Mouse (Mus musculus) layer of hippocampus, postnatal 10 days (tissue): ENCODE results near the gene Ikzf1. TPM values are rescaled to one million over a fixed set of nuclear protein-coding genes. Genes with fewer than 3 reads are reported as not detected.
A peak's percentile ranks its signal among the peaks of the same experiment; 100 is the strongest.

Source experiments
- DNase-seq, 2 experiments: peaks; one replicate each; pipeline ENCODE4 v3.0.0; 2021; ENCODE audit warnings: low spot score in 2 of 2
- total RNA-seq, 2 experiments: library from RNA; stranded (reverse); gene quantifications; 2 replicates each; pipeline ENCODE4 v1.2.3; 2021

Gene Ikzf1
- total RNA-seq, 2 experiments from 2014 or later: 2.7 to 3.4 TPM

DNA sequence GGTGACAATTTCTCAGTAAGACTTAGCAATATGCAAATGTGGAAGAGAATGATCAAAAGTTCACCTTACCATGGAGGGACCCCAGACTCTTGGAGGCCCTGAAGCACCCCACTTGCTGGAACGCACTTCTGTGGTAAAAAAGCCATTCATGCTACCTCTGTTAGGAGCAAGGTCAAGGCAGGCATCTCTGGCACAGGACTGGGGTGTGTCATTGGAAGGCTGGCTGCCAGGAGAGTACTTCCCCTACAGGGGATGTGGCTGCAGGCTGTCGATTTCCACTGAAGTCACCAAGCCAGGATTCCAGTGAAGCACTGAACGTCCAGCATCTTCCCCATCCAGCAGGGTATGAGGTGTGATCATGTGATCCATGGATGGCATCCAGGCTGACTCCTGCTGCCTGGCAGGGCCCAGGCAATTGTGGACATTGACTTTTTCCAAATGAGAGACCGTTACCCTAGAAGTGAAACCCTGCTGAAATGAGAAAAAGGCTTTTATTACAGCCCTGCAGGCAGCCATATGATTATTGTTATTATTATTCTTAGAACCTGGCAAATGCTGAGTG lies 32.9 kb downstream of the Ikzf1 start:
- no peak for DNase-seq

DNA sequence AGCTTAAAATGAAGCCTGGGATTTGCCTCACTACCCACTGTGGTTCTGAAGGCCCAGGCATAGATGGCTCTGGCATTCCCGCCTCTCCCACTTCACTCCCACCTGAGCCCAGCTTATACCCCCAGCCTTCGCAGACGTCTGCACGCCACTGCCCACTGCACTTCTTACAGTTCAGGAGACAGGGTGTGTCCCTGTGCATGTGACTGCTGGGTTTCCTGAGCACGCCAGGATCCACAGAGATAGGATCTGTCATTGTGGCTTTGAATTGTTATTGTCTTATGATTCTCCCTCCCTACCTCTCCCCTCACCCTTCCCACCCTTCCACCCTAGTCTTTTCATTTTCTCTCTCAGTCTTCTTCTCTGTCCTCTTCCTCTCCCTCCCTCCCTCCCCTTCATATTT lies 34.9 kb downstream of the Ikzf1 start:
- no peak for DNase-seq

DNA sequence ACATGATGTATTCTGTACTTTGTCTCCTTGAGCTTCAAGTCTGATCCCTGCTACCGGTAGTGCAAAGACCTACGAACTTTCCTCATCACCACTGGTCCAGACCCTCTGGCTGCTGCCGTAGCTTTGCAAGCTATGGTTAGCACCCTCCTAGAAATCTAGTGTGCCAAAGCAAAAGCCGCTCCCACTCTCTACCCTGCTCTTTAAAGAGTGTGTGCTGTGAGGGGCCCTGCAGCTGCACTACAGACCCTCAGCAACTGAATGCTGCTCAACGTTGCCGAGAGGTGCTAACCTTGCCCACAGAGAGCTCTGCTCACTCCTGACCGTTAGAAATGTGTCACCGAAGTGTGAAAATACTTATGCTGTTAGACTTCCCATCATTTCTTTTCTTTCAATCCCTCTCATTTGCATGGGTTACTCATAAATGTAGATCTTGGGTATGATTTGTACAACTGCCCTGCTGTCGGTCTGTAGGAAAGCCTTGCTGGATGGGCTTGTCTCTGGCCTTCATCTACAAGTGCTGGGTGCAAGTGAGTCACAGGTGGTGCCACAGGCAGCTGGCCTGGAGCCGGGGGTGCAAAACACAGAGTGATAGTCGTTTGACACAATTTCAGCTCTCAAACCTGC lies 40.6 kb downstream of the Ikzf1 start:
- DNase-seq: no peak

DNA sequence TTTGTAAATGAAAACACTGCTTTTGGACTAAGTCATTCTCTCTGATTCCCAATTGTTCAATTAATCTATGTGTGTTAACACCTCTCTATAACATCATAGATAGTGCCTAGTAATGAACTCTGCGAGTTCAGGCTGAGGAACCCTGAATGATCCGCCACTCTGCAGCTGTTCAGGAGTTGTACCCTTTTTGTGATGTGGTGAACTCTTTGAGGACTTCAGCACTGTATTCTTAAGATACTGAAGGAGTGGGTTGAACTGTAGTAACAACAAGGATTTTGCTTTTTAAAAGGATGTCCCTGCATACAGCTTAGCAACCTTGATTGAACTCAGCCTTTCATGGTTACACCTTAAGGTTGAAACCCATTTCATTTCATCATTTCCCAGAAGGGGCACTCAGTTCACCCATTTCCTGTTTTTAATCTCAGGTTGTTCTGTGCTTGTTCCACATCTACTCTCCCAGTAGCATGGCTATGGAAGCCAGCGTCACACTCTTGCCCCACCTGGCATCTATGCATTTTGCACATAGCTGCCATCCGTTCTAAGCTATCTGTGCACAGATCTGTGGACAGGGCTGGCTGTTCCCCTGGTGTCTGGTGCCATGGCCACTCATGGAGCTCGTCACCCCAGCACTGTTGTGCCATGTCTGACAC lies 41.2 kb downstream of the Ikzf1 start:
- no peak for DNase-seq

DNA sequence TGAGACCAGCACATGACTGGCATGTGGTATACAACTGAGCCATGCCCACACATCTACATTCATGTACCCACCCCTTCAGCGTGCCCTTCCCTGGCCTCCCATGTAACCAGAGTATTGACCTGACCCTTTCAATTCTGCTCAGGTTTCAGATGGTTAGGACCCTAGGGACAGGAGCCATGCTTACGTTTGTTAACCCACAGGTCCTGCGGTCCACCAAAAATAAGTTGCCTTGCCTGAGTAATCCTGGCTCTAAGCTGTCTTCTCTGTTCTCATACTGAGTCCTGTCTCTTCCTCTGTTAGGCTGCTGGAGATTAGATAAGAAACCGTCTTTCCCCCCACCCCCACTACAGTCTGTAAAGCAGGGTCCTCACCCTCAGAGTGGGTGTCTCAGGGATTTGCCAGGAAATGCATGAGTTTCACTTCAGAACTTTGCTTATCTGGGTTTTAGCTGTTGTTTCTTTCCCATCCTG lies 42.0 kb downstream of the Ikzf1 start:
- no peak for DNase-seq

DNA sequence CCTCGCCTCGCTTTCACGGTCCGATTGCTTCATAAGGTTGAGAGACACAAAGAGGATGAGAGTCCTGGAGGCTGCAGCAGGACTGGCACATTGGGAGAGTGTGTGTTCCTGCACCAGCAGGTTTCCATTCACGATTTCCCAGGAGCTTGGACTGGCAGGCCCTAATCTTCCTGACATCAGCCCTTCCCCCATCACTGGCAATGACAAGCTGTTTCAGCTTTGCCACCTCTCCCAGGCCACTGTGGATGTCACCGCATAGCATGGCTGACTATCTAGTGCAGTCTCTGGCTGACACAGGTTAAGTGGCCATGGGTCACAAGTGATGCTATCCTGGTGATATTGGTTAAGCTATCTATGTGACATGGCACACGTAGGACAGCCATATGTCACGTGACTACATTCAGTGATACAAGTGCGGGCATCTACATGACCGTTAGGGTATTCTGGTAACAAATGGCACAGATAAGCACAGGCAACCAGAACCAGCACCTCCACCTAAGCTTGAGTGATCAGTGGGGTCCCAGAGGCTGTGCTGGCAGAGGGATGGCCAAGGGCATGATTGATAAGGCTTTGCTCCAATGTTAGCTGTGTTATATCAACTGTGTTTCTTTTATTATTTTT lies 43.2 kb downstream of the Ikzf1 start:
- no peak for DNase-seq

DNA sequence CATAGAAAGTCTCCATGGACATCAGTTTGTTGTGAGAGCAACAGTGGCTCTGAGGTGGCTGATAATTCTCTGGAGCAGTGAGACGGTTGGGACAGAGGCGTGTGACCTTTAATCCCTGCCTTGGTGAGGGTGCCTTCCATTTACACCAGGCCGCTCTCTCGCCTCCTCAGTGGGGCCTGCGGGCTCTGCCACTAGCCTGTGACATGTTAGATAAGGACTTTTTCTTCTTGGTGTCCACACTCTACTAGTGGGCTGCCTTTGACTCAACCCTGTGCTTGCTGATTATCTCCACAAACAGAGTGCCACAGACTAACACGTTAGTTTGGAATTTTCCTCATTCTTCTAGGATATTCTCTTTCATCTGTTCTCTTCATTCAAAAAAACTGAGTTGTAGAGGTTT lies 44.4 kb downstream of the Ikzf1 start:
- DNase-seq: no peak

DNA sequence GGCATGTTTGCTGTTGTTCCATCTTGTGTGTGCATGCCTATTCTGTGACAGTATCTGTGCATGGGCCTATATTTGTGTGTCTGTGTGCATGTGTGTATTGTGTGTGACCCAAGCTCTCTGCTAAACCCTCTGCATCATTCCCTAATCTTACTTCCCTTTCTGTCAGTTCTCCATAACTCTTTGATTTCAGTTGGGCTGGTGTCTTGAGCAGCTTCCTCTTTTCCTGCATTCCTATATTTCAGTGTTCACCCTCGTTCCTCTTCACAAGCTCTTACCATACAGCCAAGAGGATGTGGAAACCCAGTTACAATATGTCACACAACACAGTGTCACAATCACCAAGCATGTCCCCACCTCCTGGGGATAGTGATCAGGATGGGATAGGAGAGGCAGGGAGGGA lies 45.3 kb downstream of the Ikzf1 start:
- no peak for DNase-seq

DNA sequence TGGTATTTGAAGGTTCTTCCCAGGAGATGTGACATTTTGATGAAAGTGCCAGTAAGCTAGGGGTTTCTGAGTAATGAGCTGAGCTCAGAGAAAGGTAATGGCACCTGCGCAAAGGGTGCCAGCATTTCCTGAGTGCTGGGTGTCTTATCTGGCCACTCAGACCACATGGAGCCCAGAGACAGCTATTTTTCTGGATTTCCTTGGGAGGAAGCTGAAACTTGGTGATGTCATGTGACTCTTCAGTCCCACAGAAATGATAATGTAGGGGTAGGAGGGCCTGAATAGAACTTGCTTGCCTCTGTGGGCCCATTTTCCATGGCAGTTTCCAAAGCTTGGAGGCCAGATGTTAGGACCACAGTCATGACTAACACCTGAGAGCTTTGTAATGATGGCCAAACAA lies 46.9 kb downstream of the Ikzf1 start:
- DNase-seq: no peak

DNA sequence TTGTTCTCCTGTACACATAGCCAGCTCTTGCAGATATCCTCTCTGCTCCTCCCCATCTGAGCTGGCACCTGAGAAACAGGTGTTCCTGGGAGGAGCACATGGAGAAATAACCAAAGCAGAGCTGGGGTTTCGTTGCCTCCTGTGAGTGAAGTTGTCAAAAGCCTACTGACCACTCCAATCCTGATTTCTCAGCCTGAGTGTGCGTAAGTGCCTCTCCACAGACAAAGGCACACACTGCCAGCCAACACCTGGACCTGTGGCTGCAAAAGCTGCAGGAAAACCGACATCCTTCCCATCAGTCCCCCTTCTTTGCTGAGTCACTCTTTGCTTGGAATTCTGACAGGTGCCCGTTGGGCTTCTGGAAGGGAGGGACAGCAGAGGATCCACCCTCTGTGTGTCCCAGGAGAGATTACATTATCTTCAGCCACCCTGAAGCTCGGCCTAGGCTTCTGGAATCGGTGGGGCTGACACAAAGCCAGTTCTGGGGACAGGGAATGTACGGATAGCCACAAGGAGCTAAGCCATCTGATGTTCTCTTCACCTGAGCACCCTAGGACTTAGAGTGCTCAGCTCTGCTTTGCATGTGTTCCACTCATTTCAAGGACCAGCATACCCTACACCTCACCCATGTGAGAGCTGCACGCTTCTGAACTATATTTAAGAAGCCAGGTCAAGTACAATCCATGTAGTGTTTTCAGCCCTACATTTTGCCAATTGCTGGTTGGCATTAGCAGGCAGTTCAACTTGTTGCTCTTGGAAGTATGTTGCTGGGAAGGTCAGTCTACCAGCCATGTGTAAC lies 48.4 kb downstream of the Ikzf1 start:
- no peak for DNase-seq

DNA sequence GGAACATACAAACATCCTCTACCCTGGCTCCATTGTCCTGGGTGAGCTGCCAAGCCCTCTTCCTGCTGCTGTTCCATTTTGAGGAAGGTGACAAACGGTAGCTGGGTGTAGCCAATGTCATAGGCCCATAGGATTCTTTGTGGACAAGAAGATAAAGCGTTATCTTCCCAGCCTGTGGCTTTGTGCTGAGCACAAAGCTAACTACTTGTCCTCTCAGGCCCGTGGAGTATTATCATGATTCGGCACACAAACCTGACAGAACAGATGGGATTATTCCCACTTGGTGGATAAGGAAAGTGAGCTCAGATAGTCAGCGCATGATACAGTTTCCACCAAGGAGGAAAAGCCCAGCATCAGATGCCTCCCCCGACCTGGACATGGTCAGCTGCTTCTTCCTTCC lies 50.4 kb downstream of the Ikzf1 start:
- no peak for DNase-seq

DNA sequence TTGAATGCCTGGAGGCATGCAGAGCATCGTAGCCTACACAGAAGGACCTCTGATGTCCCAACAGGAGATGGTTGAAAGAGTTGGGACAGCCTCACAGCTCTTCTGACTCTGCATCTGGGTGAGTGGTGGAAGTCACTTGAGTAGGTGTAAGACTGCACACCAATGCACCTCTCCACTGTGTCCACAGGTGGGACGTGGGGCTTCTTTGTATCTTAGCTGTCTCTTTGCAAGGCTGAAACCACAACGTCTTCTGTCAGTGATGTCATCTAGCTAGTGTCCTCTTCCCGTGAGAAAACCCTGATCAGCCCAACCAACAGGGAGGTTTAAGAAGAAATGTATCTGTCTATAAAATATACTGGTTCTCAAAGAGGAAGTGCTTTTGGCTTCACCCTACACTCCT lies 52.1 kb downstream of the Ikzf1 start:
- DNase-seq: no peak

DNA sequence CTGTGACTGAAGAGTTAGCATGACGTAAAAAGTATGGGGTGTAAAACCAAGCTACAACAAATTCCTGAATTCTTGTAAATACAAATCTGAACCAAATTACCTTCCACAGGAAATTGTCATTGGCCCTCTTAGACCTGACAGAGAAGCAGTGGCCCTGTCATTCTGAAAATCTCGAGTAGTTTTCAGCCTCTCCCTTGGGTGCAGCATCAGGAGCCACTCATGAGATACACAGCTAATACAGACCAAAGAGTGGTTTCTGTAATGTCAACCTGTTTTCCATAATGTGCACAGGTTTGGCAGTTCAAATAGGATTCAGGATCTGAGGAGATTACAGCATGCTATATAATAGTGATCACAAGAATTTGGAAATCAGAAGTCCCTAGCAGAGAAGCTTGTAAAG lies 52.8 kb downstream of the Ikzf1 start:
- DNase-seq: no peak

DNA sequence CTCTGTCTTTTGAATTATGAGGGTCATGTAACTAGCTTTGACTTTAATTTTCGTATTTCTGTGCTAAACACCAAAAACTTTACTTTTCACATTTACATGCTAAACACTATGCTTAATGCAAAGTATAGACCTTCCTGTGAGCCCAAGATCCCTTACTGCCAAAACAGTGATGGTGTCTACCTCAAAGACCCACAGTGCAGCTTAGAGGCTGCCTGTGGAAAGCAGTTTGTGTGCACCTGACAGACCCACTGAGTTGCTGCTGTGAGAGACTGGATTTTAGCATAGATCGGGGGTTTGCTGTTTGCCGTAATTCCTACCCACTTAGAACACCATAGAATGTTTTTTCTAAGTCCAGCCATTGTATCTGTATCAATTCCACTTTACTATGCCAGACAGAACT lies 54.3 kb downstream of the Ikzf1 start:
- no peak for DNase-seq

DNA sequence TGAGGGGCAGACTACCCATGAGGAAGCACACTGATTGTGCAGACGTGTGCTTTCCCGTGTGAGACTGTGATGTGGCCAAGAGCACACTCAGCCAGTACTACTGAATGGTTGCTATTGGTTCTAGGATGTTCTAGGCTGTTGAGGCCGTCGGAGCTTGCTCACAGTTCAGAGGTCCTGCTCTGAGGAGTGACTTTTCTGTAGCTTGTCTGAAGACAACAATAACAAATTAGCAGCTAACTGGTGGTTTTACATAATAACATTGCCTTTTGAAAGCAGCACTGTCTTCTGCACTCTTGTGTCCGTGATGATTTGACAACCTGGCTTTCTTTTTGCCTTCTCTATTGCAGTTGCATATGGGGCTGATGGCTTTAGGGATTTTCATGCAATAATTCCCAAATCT lies 55.8 kb downstream of the Ikzf1 start:
- DNase-seq: no peak

DNA sequence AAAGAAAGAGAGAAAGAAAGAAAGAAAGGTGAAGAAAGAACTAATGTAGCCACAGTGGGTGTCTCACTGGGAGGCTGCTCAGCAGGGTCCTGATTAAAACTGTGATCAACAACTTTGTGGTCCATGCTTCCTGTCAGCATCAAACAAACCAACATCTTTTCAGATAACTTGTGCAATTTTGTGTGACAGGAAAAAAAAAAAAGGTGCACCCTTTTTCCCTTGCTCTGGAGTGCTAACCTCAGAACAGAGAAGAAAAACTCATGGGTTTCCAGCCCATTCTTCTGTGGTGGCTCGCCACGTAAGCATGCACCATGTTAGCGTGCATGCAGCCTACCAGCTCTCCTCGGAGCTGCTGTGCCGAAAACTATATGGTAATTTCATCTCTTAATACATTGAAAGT lies 56.8 kb downstream of the Ikzf1 start:
- DNase-seq: no peak

DNA sequence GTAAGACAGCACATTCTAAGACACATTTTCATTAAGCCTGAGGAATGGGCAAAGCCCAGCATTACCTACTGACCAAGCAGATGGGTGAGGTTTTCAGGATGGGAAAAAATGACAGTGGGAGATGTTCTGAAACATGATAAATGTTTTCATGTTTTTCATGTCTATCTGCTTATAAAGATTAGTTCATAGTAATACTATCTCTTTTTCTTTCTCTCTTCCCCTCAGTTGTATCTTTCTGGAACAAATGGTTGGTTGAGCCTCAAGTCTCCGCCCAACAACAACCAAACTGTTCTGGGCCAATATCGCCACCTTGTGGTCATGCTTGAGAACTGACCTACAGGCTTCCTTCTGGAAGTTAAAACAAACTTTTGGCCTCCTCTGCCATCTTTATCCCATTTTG lies 57.8 kb downstream of the Ikzf1 start:
- DNase-seq: peak; percentile 25 to 28

DNA sequence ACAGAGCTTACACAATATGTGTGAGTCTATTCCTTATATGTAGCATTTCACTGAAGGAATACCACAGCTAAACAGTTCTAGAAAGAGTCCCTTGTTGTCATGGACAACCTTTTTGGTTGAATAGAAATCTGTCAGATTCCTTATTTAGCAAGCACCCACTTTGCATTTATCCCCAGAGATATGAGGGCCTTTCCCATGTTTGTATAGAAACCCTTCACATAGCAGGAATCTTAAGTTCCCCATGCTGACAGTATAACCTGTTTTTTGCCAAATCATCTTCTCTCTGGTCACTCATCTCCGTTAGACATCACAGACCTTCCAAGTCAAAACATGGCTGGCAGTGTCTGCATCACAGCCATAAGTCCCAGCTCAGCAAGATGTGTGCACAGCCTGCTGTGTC lies 59.4 kb downstream of the Ikzf1 start:
- no peak for DNase-seq

DNA sequence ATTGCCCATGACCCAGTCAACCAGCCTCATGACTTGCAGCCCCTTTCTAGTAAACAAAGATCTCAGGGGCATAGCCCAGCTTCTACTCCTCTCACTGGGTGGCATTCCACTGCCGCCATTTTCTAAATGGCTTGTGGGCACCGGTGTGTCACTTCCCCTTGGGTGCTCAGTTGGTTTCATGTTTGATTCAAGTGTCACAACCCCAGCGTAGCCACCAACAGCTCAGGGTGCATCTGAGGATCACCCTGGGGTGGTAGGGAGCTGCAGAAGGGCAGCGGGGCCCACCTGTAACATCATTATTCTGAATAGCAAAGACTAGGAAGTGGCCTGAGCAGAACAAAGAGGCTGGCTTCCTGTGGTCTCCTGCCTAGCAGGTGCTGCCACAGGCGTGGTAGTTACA lies 66.3 kb downstream of the Ikzf1 start:
- DNase-seq: no peak

DNA sequence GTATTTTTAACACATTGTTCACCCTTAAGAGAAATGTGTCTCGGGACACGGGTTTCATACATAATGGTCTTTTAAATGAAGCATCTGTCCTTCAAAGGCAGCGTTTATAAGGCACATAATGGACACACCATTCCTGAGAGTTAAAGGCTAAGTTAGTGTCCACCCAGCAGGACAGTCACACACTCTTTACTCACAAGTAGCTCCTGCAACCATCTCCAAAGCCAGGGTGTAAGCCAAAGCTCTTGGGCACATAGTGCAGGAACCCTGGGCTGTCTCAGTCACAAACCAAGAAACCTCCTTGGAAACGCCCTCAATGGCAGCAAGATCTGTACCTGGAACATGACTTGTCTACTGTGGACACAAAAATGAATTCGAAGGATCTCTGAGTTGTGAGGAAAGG lies 68.1 kb downstream of the Ikzf1 start:
- DNase-seq: no peak

DNA sequence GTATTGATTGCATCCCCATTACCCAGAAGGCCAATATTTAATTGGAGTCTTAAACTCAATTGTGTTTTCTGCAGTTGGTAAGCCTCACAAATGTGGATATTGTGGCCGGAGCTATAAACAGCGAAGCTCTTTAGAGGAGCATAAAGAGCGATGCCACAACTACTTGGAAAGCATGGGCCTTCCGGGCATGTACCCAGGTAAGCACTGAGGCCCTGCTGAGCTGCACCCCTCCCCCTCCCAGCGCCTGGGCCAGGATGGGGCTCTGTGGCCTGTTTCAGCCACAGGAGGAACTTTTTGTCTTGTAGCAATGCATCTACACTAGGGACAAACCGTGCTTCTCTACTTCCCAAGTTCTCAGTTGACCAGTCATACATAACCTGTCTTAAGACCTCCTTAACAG lies 73.3 kb downstream of the Ikzf1 start:
- DNase-seq: no peak

DNA sequence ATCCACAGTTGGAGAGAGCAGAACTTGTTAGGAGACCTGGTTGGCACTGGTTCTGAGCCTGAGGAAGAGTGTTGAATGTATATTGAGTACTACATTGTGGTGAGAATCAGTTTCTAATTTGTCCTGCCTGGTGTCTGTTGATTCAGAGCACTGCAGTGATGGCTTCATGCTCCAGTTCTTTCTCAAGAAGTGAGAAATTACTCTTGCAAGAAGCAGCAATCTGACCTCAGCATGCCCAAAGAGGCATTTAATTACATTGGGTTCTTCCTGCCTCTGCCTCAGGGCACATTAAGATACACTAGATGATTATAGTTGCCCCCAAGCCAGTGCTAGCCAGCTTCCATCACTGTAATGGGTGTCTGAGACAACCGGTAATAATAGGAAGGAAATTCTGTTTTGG lies 74.1 kb downstream of the Ikzf1 start:
- DNase-seq: no peak
